Mouse (Mus musculus): Measurements from ENCODE around the gene Krt82. TPM values are rescaled to one million over a fixed set of nuclear protein-coding genes. Genes with fewer than 3 reads are reported as not detected.

The Krt82 gene
- polyA plus RNA-seq, 1 experiment from 2014 or later, result not detected

DNA sequence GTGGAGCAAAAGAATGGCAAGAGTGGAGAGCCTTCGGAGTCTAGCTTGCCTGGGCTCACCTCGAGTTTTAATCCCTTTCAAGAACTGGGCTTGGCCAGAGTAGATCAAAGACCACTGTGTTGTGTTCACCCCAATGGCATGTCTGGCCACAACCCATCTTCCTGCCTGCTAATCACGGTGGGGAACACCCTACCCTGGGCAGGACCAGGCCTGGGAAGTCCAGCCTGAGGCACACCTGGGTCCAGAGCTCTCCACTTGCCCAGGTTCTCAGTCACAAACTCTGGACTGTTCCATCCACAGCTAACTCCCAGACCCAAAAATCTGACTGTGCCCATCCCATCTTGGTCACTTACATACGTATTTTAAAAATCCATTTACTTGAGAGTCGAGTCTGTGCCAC is 12.4 kb upstream of the Krt82 start, which contains the start of gene Krt90:
Gene Krt90 (minus strand): TSS at position 101 of the 400 bp plus-strand sequence.
- H3K4me3 ChIP-seq (ENCODE audit: low read depth, low read length), result no peak within 1 kb of the TSS
- ATAC-seq (ENCODE audit: insufficient read depth, low FRiP score, low TSS enrichment), result no peak
- no peak within 1 kb of the TSS for H3K4me2 ChIP-seq (ENCODE audit: low read depth)
- no peaks in the 10 kb centered on the region for H3K9me3 ChIP-seq (ENCODE audit: control insufficient read depth, low read length)
- no peak for DNase-seq (ENCODE audit: low spot score)
- no peaks in the 10 kb centered on the region for H3K27me3 ChIP-seq (ENCODE audit: control insufficient read depth, insufficient read depth, low read length)
- H3K27ac ChIP-seq (ENCODE audit: low read depth, low read length), result no peak within 1 kb of the TSS
- no peak within 1 kb of the TSS for H3K9ac ChIP-seq (ENCODE audit: low read length)
- peaks cover 4% of the 10 kb centered on the region; the same call in 1 of the 2 replicates for H3K4me1 ChIP-seq (ENCODE audit: control insufficient read depth, insufficient read depth, low read length)
- WGBS, result 75% methylated on average over 5 of the region's 5 CpGs
- H3K36me3 ChIP-seq (ENCODE audit: control insufficient read depth, insufficient read depth, low read length), result no peaks in the 10 kb centered on the region

DNA sequence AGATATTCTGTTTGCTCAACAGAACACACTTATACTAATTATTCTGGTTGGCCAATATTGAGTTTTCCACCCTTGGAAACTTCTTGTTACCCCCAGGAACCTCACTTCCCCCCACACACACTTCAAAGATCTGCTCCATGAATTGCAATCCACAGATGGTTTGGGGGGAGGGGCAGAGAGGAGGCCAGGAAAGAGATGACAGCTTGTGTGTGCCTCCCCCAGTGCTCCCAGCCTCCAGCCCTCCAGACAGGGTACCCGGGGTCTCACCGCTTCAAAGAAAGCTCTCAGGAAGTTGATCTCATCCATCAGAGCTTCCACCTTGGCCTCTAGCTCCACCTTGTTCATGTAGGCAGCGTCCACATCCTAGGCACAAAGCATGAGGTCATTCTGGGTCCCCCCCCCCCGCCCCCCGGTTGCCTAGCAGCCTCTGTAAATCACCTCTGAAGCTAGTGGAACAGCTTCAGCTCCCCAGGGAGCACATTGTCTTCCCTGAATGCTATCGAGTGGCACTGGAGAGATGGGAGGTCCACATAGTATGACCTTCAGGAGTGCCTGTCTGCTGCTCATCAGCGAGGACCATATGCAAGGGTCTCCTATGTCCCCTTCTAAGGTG is 7.7 kb upstream of the Krt82 start:
- Histone ChIP-seq H3K4me3 (ENCODE audit: low read depth, low read length) (no peak overlapping the region), H3K27me3 (ENCODE audit: control insufficient read depth, insufficient read depth, low read length) (no peaks in the 10 kb centered on the region), H3K27ac (ENCODE audit: low read depth, low read length) (no peak overlapping the region), H3K4me1 (ENCODE audit: control insufficient read depth, insufficient read depth, low read length) (peaks cover 4% of the 10 kb centered on the region; the same call in 1 of the 2 replicates), H3K36me3 (ENCODE audit: control insufficient read depth, insufficient read depth, low read length) (no peaks in the 10 kb centered on the region), H3K9me3 (ENCODE audit: control insufficient read depth, low read length) (no peaks in the 10 kb centered on the region), H3K9ac (ENCODE audit: low read length) (no peak overlapping the region), H3K4me2 (ENCODE audit: low read depth) (no peak overlapping the region)
- WGBS, result 2% methylated on average over 7 of the region's 7 CpGs
- ATAC-seq (ENCODE audit: insufficient read depth, low FRiP score, low TSS enrichment) (peak; percentile 27; the same call in 1 of the 2 replicates), DNase-seq (ENCODE audit: low spot score) (peak; percentile 63)

DNA sequence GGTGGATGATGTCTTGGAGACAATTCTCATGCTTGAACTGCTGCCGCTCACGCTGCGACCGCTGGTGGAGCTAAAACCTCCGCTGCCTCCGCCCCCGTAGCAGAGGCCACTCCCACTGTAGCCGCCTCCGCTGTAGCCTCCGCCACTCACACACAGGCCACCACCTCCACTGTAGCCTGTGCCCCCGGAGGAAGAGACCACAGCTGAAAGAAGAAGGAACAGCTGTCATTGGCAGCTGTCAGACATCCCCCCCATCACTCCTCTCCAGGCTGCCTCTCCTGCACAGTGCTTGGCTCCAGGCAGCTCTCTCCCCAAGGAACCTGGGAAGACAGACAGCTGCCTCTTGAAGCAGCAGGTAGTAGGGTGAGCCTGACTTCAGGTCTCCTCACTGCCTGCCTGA is 2.7 kb upstream of the Krt82 start:
- ATAC-seq (ENCODE audit: insufficient read depth, low FRiP score, low TSS enrichment) (peak; percentile 72), DNase-seq (ENCODE audit: low spot score) (peak; percentile 65)
- peak overlapping the region; percentile 17; the same call in 1 of the 2 replicates for H3K4me2 ChIP-seq (ENCODE audit: low read depth)
- no peaks in the 10 kb centered on the region for H3K27me3 ChIP-seq (ENCODE audit: control insufficient read depth, insufficient read depth, low read length)
- no peaks in the 10 kb centered on the region for H3K36me3 ChIP-seq (ENCODE audit: control insufficient read depth, insufficient read depth, low read length)
- H3K4me1 ChIP-seq (ENCODE audit: control insufficient read depth, insufficient read depth, low read length), result peaks cover 6% of the 10 kb centered on the region; the same call in 1 of the 2 replicates
- H3K9me3 ChIP-seq (ENCODE audit: control insufficient read depth, low read length), result no peaks in the 10 kb centered on the region
- H3K27ac ChIP-seq (ENCODE audit: low read depth, low read length), result no peak overlapping the region
- H3K4me3 ChIP-seq (ENCODE audit: low read depth, low read length), result no peak overlapping the region
- WGBS, result 2% methylated on average over 11 of the region's 11 CpGs
- no peak overlapping the region for H3K9ac ChIP-seq (ENCODE audit: low read length)

- Histone ChIP-seq H3K27ac (ENCODE audit: low read depth, low read length) (no peak overlapping the region), H3K27me3 (ENCODE audit: control insufficient read depth, insufficient read depth, low read length) (no peaks in the 10 kb centered on the region), H3K9me3 (ENCODE audit: control insufficient read depth, low read length) (no peaks in the 10 kb centered on the region), H3K4me2 (ENCODE audit: low read depth) (no peak overlapping the region), H3K4me3 (ENCODE audit: low read depth, low read length) (no peak overlapping the region), H3K4me1 (ENCODE audit: control insufficient read depth, insufficient read depth, low read length) (0 out of 2 replicates have a peak, but pooled peaks cover 4% of the 10 kb centered on the region), H3K9ac (ENCODE audit: low read length) (no peak overlapping the region), H3K36me3 (ENCODE audit: control insufficient read depth, insufficient read depth, low read length) (no peaks in the 10 kb centered on the region)
- DNase-seq (ENCODE audit: low spot score), result no peak
- no peak for ATAC-seq (ENCODE audit: insufficient read depth, low FRiP score, low TSS enrichment)
- WGBS, result 76% methylated on average over 8 of the region's 8 CpGs
Measured at GRCm38 (mm10) chr15:101552188-101552587, 1.7 kb upstream of the Krt82 start.

- DNase-seq (ENCODE audit: low spot score), result no peak
- no peak overlapping the region for H3K9ac ChIP-seq (ENCODE audit: low read length)
- 51% methylated on average over 3 of the region's 3 CpGs for WGBS
- no peak for ATAC-seq (ENCODE audit: insufficient read depth, low FRiP score, low TSS enrichment)
- no peaks in the 10 kb centered on the region for H3K4me1 ChIP-seq (ENCODE audit: control insufficient read depth, insufficient read depth, low read length)
- no peak overlapping the region for H3K4me2 ChIP-seq (ENCODE audit: low read depth)
- no peak overlapping the region for H3K4me3 ChIP-seq (ENCODE audit: low read depth, low read length)
- H3K36me3 ChIP-seq (ENCODE audit: control insufficient read depth, insufficient read depth, low read length), result no peaks in the 10 kb centered on the region
- no peak overlapping the region for H3K27ac ChIP-seq (ENCODE audit: low read depth, low read length)
- H3K9me3 ChIP-seq (ENCODE audit: control insufficient read depth, low read length), result no peaks in the 10 kb centered on the region
- H3K27me3 ChIP-seq (ENCODE audit: control insufficient read depth, insufficient read depth, low read length), result no peaks in the 10 kb centered on the region
Measured at GRCm38 (mm10) chr15:101544478-101544877, 6.0 kb downstream of the Krt82 start.

DNA sequence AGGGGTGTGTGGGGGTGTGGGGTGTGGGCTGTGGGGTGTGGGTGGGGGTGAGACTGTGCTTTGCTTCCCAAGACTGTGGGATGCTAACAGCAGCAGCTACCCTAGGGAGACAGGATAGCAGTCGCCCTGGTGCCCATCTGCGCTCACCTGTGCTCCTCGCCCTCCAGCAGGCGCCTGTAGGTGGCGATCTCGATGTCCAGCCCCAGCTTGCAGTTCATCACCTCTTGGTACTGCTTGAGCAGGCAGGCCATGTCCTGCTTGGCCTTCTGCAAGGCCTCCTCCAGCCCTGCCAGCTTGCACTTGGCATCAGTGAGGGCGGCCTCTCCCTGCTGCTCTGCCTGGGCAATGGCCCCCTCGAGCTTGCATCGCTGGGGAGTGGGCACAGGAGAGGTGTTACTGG is 7.9 kb downstream of the Krt82 start:
- no peak overlapping the region for H3K4me3 ChIP-seq (ENCODE audit: low read depth, low read length)
- 58% methylated on average over 9 of the region's 9 CpGs for WGBS
- no peak overlapping the region for H3K27ac ChIP-seq (ENCODE audit: low read depth, low read length)
- no peak overlapping the region for H3K9ac ChIP-seq (ENCODE audit: low read length)
- no peaks in the 10 kb centered on the region for H3K36me3 ChIP-seq (ENCODE audit: control insufficient read depth, insufficient read depth, low read length)
- H3K4me1 ChIP-seq (ENCODE audit: control insufficient read depth, insufficient read depth, low read length), result no peaks in the 10 kb centered on the region
- no peaks in the 10 kb centered on the region for H3K27me3 ChIP-seq (ENCODE audit: control insufficient read depth, insufficient read depth, low read length)
- DNase-seq (ENCODE audit: low spot score), result no peak
- no peak overlapping the region for H3K4me2 ChIP-seq (ENCODE audit: low read depth)
- H3K9me3 ChIP-seq (ENCODE audit: control insufficient read depth, low read length), result no peaks in the 10 kb centered on the region
- no peak for ATAC-seq (ENCODE audit: insufficient read depth, low FRiP score, low TSS enrichment)

DNA sequence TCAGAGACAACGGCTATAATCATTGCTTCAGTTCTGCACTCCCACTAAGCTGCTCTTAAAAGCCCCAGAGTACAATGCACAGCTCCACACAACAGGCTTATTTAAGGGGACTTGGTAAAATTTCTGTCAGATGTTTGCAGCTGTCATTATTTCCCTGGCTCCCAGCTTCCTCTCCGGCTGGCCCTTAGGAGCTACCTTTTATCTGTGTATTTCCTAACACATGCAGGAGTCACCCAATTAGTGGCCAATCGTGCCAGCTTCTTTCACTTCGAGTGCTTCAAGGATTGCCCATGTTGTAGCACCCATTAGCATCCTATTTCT is 11.9 kb downstream of the Krt82 start:
- Histone ChIP-seq H3K9me3 (ENCODE audit: control insufficient read depth, low read length) (no peaks in the 10 kb centered on the region), H3K36me3 (ENCODE audit: control insufficient read depth, insufficient read depth, low read length) (no peaks in the 10 kb centered on the region), H3K4me3 (ENCODE audit: low read depth, low read length) (no peak overlapping the region), H3K27me3 (ENCODE audit: control insufficient read depth, insufficient read depth, low read length) (no peaks in the 10 kb centered on the region), H3K9ac (ENCODE audit: low read length) (no peak overlapping the region), H3K27ac (ENCODE audit: low read depth, low read length) (no peak overlapping the region), H3K4me1 (ENCODE audit: control insufficient read depth, insufficient read depth, low read length) (no peaks in the 10 kb centered on the region; the same call in 1 of the 2 replicates), H3K4me2 (ENCODE audit: low read depth) (no peak overlapping the region)
- DNase-seq (ENCODE audit: low spot score) (no peak), ATAC-seq (ENCODE audit: insufficient read depth, low FRiP score, low TSS enrichment) (no peak)
- 64% methylated on average over 4 of the region's 4 CpGs for WGBS

GRCm38 (mm10) chr15:101537864-101538579 is 12.4 kb downstream of the Krt82 start:
- Histone ChIP-seq H3K36me3 (ENCODE audit: control insufficient read depth, insufficient read depth, low read length) (no peaks in the 10 kb centered on the region), H3K4me2 (ENCODE audit: low read depth) (no peak overlapping the region), H3K9ac (ENCODE audit: low read length) (no peak overlapping the region), H3K27me3 (ENCODE audit: control insufficient read depth, insufficient read depth, low read length) (no peaks in the 10 kb centered on the region), H3K4me1 (ENCODE audit: control insufficient read depth, insufficient read depth, low read length) (no peaks in the 10 kb centered on the region; the same call in 1 of the 2 replicates), H3K9me3 (ENCODE audit: control insufficient read depth, low read length) (no peaks in the 10 kb centered on the region), H3K27ac (ENCODE audit: low read depth, low read length) (no peak overlapping the region), H3K4me3 (ENCODE audit: low read depth, low read length) (no peak overlapping the region)
- no peak for DNase-seq (ENCODE audit: low spot score)
- no peak for ATAC-seq (ENCODE audit: insufficient read depth, low FRiP score, low TSS enrichment)
- 40% methylated on average over 7 of the region's 7 CpGs for WGBS
